Mouse (Mus musculus): ENCODE results near the gene Atxn1.
A peak's percentile ranks its signal among the peaks of the same experiment; 100 is the strongest.

Gene Atxn1

DNA sequence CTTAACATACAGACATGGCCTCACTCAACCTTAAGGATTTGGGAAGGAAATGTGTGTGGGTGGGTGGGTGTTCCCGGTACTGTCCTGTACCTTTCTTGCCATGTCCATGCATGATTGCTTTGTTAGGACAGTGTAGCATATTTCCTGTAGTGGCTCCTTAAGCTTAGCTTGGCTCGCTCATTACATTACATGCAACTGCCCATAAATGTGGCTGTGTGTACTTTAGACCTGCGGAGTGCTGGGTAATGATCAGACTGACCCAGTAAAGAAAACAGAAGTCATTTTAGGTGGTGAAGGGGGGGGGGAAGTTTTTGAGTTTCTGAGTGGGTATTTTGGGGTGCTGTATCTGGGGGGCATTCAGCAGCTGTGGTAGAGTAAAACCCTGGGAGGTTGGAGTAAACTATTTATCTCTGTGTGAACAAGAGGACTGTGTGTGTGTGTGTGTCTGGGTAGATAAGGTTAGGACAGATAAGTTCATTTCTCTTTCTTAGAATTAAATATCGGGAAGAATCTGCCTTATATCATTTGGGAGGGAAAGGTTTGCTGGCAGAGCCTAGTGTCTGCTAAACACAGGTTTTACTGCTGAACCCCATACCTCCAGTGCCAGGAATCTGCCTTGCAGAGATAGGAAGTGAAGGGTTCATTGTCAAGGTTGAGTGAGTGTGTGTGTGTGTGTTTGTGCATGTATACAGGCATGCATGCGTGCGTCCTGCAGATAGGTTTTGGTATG, 452.9 kb downstream of the Atxn1 start:
- DNase-seq, result peak; percentile 38

DNA sequence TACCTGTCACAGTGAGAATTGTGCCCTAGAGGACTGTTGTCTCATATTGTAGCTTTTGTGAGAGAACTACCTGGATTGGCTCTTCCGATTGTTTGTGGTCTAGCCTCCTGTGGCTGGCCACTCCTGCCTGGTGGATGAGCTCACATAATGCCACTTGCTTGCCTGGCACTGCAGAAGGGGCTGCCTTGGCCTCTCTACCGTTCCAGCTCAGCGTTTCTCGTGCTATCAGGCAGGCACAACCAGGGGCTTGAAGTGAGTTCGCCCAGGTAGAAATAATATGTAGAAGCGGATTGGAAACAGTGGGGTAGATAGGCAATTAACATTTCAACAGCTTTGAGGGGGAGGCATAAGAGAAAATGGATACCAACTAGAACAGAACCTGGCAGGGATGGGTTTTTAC, 455.4 kb downstream of the Atxn1 start:
- no peak for DNase-seq

DNA sequence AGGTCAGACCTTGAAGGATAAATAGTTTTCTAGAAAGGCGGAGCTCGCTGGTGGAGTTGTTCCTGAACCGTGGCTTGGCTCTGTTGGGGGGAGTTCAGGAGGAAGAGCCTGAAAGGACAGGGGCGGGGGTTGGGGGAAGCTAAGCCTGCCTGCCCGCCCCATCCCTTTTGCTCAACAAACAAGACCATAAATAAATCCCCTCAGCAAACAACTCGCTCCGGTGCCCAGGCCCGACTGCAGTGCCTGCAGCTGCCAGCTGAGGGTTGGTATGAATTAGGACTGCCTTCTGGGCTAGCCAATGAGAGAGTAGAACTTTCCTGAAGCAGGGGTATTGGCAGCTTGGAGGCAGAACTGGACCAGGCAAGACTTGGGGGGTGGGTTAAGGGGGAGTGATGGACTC, 456.3 kb downstream of the Atxn1 start:
- DNase-seq, result peak; percentile 86

DNA sequence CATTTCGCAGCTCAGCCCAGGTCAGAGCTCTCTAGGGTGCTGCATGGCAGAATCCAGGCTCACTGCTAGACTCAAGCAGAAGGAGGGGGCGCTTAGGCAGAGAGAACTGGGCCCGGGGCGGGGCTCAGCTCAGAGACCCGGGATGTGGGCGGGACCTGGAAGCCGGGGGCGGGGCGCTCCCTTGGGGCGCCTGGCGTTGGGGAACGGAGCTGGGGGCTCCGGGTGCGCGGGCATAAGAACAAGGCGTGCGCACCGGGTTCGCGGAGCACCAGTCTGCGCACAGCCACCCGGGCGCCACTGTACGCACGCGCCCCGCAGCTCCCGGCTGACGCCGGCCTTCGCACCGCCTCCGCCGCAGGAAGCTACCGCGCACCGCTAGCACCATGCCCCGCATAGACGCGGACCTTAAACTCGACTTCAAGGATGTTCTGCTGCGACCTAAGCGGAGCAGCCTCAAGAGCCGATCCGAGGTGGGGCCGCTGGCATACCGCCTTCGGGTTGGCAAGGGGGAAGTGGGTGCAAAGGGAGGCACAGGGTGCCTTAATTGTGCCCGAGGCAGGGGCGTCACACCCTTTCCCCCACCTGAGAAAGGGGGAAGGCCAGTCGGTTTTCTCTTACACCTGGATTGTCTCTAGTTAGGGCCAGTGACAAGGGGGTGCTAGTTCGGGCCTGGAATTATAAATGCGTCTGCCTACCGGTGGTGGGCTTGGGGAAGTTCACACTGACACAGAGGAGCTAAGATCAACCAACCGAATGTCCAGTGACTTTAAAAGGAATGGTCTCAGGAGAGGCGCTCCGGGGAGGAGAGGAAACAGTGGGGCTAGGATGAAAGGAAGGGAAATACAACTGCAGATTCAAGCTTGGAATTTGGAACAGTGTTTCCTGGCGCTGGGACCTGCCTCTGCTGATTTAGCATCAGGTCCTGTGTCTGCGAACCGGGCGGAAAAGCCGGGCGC, 457.3 kb downstream of the Atxn1 start, which contains the start of gene Gmpr:
Gene Gmpr, plus strand, starts transcription at position 171 of the 956 bp plus-strand sequence.
- peak; percentile 93 for DNase-seq

DNA sequence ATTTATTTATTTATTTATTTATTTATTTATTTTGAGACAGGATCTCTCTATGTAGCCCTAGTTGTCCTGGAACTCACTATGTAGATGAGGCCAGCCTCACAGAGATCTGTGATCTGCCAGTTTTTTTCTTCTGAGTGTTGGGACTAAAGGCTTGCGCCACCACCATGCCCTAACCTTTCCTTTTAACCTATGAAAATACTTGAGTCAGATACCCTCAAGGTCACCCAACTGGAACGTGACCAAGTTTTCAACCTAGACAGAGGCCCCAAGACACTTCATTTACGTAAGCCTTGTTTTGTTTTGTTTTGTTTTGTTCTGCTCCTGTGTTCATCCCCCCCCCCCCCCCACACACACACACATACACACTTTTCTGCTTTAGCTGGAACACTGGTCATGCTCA, 459.3 kb downstream of the Atxn1 start:
- no peak for DNase-seq

DNA sequence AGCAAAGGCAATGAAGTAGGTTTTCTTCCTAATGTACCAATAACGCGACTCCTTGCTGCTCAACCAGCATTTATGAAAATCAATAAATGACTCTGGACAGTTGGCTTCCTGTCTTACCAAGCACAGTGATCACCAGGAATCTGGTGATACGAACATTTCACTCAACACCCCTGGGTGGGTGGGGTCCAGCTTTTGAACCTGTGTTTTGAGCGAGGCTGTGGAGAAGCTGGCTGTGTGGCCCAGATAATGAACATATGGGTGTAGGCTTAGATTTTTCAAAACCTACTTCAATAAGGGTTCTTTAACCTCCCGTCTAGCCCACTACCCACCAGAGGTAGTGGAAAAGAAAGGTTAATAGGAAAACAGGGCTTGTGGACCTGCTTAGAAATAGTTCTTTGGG, 462.0 kb downstream of the Atxn1 start:
- no peak for DNase-seq

DNA sequence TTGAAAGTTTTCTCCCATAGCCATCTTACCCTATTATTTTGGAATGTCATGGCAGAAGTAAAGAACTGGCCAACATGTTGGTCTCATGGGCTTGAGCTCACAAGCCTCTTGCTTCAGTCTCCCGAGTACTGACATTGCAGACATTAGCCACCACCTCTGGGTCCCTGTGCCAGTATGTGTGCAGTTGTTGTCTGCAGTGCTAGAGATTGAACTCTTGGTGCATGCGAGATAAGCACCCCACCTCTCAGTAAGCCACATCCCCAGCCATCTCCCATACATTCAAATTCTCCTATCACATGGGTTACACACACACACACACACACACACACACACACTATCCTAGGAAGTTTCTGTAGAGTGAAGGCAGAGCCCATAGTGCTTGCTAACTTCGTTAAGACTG, 464.9 kb downstream of the Atxn1 start:
- DNase-seq, result no peak
